Mouse (Mus musculus) mouse embryonic stem cell (cell line): ENCODE measurements around the gene Spata32.

ENCODE experiments used
- in situ Hi-C, 2 experiments: fragments of 300-500 bp; cut with MboI; formaldehyde crosslinking; loops; 1 replicate in 1 of 2; 3 replicates in 1 of 2; pipeline ENCODE4 v1.14.3; 2019 to 2020; ENCODE audit warnings: low sequenced_read_pairs in 2 of 2, low pct_unique_long_range_greater_than_20kb in 1 of 2, mixed read lengths in 1 of 2; ENCODE audit not compliant: unreplicated experiment in 1 of 2

The Spata32 gene

DNA sequence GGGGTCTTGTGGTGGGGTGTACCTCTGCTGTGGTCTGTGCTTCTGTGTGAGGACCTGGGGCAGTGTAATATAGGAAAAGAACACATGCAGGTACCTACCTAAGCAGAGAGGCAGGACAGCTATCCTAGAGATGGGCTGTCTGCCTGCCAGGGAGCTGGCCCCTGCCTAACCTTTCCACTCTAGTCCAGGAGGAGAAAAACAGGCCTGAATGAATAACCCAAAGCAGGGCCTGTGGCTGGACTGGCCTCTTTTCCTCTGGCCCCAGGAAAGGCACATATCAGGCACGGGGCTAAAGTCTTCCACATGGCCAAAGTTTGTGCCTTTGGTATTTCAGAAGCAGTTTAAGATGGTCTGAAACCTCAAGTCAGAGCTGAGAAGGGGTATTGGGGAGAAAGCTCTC, 37.8 kb downstream of the Spata32 start:
- in situ Hi-C loops: no loop called here

DNA sequence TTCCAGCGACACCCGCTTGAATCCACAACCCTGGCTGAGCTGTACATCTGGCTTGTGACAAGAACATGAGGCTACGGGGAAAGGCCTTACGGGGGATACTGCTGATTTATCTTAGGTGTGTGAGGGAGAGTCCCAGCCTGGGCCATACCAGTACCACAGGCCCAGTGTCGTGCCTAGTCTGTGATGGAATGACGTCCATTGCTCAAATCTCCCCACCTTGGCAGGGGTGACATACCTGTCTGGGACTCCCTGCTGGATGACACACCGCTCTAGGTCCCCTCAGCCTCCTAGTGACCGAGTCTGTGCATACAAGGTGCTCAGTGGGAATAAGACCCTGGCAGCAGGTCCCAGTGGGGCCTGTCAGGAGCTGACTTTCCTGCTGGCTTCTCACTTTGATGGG, 39.5 kb downstream of the Spata32 start:
- in situ Hi-C loops: loop anchor here in 1 of 2 experiments (10.0 kb wide), 1 partner anchor 286 kb away; no protein-coding TSS in a partner anchor

DNA sequence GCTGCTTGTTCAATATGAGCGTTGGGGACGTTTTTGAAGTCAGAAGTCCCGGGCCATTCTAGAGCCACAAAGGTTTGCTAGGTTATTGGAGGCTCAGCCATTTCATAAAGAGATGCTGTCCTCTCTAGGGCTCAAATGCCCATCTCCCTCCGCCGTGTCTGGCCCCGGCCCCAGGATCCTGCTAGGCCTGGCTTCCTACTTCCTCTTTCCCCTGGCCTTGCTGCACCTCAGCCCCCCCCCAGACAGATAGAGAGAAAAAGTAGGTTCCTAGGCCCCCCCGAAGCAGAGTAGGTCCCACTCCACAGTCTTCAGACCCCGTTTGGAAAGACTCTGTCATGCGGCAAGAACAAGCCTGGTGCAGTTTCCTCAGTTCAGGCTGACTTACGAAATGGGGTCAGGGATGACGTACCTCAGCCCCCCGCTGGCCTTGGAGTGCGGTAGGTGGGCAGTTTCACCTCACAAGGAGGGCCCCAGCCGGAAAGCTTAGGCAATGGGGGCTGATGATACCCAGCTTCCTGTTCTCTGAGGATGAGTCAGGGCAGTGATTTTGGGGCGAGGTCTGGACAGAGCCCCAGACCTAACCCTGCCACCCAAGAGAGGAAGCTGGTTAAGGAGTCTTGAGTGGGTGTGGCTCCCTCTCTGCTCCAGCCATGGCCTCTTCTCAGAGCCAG, 40.3 kb downstream of the Spata32 start:
- in situ Hi-C loops: loop anchor here in 1 of 2 experiments (10.0 kb wide), 1 partner anchor 287 kb away; no protein-coding TSS in a partner anchor

DNA sequence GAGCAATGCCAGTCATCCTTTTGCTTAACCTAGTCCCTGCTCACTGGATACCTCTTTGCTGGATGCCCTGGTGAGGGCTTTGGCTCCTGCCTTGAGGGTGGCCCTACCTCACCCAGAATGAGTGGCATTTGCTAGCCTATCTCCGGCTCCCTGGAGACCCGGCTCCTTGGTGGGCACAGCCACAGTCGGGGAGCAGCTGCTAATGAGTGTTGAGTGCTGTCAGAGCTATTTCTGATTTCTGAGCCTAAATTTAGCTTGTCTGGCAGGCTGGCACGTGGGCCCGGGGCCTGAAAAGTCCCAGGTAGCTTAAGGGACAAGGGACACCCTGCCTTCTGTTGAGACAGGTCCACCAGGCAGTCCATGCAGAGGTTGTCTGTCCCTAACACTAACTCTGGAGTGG, 41.0 kb downstream of the Spata32 start:
- in situ Hi-C loops: loop anchor here in 1 of 2 experiments (10.0 kb wide), 1 partner anchor 288 kb away; no protein-coding TSS in a partner anchor

DNA sequence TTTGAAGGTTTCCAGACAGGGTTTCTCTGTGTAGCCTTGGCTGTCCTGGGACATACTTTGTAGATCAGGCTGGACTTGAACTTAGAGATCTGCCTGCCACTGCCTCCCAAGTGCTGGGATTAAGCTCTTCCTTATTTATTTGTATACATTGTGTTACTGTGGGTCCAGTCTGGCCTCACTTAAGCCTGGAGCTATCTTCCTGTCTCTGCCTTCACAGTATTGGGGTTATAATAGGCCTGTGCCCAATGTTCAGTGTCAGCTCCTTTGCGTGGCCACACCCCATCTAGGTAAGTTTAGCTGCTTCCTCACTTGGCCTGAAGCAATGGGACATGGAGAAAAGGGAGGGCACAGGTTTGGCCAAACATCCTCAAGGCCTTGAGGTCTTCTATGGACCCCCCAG, 41.7 kb downstream of the Spata32 start:
- in situ Hi-C loops: loop anchor here in 1 of 2 experiments (10.0 kb wide), 1 partner anchor 288 kb away; no protein-coding TSS in a partner anchor

DNA sequence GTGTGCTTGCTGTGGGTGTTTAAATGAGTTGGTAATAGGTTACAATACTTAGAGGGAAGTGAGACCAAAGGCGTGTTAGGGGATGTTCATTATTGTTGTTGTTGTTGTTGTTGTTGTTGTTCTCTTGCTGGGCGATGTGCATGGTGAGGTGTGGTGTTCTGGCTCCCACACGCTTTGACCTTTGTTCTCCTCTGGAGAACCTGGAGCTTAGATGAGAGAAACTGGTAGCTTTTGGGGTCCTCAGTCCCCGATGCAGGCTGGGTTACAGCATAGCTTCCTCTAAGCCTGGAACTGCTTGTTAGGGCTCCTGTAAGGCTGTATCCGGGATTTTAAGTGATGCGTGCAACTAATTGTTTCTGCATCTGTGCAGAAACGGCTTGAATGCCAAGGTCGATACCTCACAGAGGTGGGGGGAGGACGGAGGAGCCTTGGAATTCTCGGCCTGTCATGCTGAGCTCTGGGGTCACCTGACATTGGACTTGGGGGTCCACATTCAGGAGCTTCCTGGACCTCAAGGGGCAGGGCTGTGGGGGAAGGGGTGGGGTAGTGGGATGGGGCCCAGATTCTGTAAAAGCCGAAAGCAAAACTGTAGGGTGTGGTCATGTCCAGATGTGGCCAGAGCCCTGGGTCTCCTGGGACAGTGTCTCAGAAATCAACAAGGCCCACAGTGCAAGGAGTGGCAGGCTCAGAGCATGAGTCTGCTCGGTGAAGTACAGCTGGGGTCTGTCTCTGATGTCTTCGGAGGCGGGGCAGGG, 42.4 kb downstream of the Spata32 start:
- in situ Hi-C loops: loop anchor here in 1 of 2 experiments (10.0 kb wide), 1 partner anchor 289 kb away; no protein-coding TSS in a partner anchor

DNA sequence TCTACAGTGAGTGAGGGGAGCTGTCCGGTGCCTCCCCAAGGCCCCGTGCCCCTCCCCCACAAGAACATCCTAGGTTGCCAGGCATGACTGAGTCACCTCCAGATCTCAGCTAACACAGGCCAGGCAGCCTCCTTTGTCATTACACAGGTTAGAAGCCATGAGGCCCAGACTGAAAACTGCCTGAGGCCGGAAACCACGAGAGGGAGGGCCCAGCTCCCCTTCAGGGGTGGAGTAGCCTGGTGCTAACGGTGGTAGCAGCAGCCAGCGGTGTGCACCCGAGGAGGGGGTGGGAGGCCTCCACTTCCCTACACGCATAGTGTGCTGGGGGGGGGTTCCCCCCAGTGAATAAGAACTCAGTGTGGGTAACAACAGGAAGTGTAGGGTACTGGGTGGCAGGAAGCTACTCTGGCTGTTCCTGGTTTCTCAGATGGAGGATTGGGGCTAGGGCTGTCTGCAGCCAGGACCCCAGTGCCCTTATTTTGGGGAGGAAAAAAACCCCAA, 43.3 kb downstream of the Spata32 start:
- in situ Hi-C loops: loop anchor here in 1 of 2 experiments (10.0 kb wide), 1 partner anchor 290 kb away; no protein-coding TSS in a partner anchor

DNA sequence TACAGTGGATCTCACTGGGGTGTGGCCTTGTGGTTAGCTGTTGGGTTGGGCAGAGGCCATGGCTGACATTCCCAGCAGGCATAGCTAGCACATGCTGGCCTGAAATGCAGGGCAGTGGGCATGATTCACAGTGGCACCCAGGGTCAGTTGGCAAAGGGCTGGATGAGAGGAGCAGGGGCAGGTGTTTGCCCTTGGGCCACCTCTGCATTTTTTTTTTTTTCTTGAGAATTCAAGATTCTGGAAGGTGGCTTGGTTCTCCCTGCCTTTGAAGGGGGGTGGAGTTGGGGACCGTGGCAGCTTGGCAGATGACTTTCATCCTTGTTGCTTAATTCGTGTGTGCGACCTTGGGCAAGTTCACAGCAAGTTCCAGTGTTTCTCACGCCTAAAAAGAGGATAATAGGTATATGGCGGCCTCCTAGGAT, 43.8 kb downstream of the Spata32 start:
- in situ Hi-C loops: loop anchor here in 1 of 2 experiments (10.0 kb wide), 1 partner anchor 290 kb away; no protein-coding TSS in a partner anchor

DNA sequence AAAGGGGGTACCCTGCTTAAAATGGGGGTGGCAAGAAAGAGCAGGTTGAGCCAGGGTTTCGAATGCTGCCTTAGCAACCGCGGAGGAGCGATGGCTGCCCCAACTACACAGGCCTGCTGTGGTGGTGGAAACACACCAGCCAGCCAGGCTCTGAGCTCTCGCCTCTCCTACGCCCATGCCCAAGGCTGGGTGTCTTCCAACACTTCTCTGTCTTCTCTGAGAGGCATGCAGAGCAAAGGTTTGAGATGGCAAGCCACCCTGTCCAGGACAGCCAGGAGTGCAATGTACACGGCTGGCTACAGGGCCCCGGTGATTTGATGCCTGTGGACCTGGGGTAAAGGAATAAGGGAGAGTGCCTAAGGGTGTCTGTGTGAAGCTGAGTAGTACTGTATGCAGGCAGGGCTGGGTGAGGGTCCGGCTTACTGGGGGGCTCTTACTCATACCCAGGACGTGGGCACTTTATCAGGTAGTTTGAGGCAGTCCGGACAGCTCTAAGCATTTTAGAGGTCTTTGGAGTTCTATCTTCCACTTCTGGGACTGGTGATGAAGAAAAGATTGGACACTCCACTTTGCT, 44.4 kb downstream of the Spata32 start:
- in situ Hi-C loops: loop anchor here in 1 of 2 experiments (10.0 kb wide), 1 partner anchor 291 kb away; no protein-coding TSS in a partner anchor

DNA sequence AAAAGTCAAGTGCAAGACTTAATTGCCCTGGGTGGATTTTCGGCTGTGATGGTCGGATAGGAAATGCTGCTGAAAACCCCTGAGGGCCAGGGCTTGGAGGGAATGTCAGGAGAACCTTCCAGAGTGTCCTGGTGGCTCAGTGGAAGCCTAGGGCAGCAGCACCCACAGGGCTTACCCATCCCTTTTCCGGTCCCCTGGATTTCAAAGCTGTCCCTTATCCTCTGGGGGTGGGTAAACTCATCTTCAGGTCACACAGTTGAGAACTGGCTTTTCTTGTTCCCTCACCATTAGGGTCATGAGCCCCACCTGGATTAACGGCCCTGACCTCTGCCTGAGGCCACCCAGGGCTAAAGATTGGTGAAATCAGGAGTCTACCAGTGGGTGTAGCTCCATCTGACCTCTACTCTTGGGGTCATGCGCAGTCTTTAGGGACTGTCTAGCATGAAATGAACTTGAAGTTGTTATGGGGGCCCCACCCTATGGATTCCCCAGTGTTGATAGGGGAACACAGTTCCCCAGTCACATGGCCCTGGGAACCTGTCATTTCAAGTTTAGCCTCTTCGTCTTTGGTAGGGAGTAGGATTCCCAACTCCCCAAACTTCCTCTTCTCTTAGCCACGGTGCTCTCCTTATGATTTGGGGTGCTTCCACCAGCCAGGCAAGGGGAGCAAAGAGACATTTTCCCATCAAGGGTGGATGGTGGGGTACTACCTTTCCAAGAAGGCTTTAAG, 45.0 kb downstream of the Spata32 start:
- in situ Hi-C loops: loop anchor here in 1 of 2 experiments (10.0 kb wide), 1 partner anchor 292 kb away; no protein-coding TSS in a partner anchor

DNA sequence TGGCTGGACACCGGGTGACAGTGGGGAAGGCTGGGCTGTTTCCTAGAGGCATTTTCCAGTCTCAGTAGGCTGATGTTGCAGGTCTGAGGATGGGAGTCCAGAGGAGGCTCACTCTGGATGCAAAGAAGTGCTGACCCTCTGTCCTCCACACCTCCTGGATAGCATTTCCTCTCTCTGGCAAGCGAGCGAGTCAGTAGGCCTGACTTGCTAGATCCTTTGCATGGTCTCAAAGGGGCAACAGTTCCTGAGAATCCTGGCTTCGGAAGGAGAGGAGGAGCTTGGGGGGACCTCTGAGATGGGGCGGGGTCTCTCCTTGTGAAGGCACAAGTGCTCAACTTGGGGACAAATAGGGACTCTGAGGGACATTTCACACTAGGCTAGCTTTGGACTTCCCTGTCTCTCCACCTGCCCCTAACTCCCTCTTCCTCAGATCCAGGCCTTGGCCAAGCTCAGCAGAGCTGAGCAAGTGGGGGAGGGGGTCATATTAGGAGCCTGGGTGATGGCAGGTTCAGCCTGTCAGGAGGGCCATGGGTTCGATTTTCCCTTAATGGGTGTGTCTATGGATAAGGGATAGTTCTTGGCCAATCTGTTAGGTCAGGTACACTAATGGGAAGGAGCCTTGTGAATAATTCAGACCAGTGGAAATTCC, 45.7 kb downstream of the Spata32 start:
- in situ Hi-C loops: loop anchor here in 1 of 2 experiments (10.0 kb wide), 1 partner anchor 292 kb away; no protein-coding TSS in a partner anchor

DNA sequence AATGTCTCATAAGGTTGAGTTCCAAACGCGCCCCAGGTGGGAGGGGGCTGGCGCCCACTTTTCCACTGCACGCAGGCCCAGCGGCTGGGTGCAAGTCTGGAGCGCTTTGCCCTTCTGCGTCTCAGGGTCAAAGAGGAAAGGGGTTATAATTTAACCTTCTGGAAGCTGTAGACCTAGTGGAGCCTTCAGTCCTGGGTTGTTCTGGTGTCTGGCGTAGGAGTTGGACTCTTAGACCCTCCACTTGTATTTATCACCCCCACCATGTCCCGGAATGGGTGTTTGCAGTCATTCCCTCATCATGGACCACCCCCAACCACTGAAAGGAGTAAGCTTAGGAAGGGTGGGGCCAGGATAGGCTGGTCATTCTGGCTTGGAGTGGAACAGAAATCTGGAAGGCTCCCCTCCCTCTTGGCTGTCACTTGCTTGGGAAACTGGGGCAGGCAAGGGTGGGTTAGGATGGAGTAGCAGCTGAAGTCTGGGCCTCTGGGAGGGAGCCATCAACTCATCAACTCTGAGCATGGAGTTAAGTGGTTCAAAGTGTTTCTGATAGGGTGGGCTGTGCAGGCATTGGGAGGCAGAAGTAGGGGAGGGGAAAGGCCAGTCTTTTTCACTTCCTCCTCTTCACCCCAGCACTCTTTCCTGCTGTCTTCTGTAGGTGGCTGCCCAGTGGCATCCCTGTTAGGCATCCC, 46.4 kb downstream of the Spata32 start:
- in situ Hi-C loops: loop anchor here in 1 of 2 experiments (10.0 kb wide), 1 partner anchor 293 kb away; no protein-coding TSS in a partner anchor

DNA sequence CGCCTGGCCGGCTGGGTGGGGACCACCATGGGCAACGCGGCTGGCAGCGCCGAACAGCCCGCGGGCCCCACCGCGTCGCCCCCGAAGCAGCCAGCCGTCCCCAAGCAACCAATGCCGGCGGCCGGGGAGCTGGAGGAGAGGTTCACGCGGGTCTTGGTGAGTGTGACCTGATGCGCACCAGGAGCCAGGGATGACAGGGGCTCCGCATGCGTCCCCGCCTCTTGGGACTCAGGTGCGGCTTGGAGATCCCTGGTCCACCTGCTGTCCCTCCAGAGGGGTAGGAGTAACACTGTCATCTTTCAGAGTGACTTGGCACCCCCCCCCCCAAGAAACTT, 47.0 kb downstream of the Spata32 start:
- in situ Hi-C loops: loop anchor here in 1 of 2 experiments (10.0 kb wide), 1 partner anchor 294 kb away; no protein-coding TSS in a partner anchor

DNA sequence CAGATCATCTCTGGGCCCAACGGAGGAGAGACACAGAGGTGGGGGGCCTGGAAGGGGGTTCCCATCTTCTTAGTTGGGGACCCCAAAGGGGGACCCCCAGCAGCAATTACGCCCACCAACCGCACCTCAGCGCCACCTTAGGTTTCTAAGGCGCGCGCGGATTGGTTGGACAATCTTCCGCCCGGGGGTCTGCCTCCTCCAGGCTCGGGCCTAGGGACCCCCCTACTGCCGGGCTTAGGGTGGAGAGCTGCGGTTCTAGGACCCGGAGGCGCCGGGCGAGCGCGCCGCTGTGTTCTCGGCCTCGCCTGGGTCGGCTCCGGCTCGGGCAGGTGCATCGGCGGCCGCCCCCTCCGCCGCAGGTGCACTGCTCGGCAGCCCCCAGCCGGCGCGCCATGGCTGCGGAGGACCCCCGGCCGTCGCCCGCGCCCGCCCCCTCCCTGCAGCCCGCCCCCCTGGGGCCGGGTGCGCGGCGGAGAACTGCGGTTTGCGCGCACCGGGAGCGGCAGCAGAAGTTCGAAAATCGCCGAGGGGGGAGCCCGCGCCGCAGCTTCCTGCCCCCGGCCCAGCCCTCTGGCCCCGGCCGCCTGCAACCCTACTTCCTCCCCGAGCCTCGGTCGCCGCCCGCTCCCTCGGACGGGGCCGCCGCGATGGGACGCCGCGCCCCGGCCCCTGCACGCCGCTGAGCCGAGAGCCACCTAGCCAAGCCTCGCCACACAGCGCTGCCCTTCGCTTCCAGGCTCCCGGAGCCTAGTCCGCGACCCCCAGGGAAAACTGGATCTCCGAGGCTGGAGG, 47.5 kb downstream of the Spata32 start, which contains the start of gene Fmnl1:
Fmnl1 (plus strand) TSS at position 614 of the 792 bp plus-strand sequence.
- in situ Hi-C loops: loop anchor here in 1 of 2 experiments (10.0 kb wide), 1 partner anchor 294 kb away; no protein-coding TSS in a partner anchor

DNA sequence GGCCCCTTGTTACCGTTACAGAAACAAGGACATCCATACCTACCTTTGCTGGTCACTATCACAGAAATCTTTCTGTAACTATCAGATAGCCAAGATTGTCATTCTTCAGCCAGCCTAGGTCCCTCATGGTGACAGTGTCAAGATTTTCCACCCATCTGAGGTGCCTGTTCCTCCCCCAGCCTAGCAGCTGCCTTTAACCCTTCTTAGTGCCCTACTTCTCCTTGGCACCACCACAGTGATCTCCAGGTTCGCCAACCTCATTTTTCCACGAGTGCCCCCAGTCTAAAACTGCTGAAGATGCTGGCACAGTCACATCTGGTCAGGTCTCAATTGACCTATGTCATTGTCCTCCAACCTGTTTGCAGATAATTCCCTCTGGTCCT, 48.1 kb downstream of the Spata32 start:
- in situ Hi-C loops: loop anchor here in 1 of 2 experiments (10.0 kb wide), 1 partner anchor 295 kb away; no protein-coding TSS in a partner anchor

DNA sequence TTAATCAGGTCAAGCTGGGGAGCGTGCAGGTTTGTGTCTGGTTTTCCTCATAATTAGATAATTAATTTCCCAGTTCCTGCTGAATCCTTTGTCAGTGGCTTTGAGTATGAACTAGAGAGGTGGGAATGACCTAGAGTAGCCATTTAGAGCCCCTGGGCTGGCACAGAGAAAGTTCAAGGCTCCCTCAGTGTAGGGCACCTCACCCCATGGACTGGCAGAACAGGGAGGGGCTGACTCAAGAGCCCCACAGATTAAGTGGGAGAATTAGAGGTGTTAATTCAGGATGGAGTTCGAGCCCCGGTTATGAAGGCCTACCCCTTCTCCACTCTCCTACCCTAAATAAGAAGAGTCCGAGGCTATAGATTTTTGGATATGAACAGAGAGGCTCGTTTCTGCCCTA, 48.6 kb downstream of the Spata32 start:
- in situ Hi-C loops: loop anchor here in 1 of 2 experiments (10.0 kb wide), 1 partner anchor 295 kb away; no protein-coding TSS in a partner anchor
